Mouse (Mus musculus) embryonic facial prominence, embryonic 13.5 days (tissue): ENCODE measurements around the gene Inf2. TPM values are rescaled to one million over a fixed set of nuclear protein-coding genes. Genes with fewer than 3 reads are reported as not detected.

Experiments
- ATAC-seq: fragments of 200-750 bp; cut with Nextera tagmentation; 2 replicates; pipeline ENCODE4 v1.8.0; 2017; ENCODE audit warnings: low read depth; ENCODE audit not compliant: insufficient number of reproducible peaks, insufficient read depth, low FRiP score, low TSS enrichment
- H3K27ac ChIP-seq: fragments of 300-500 bp; sonication (generic); 2 replicates; pipeline ENCODE4 v1.5.1; 2015; ENCODE audit warnings: moderate library complexity, mild to moderate bottlenecking, inconsistent platforms
- H3K27me3 ChIP-seq: fragments of 300-500 bp; sonication (generic); 2 replicates; pipeline ENCODE4 v1.6.1; 2015; ENCODE audit warnings: mild to moderate bottlenecking, inconsistent platforms
- H3K36me3 ChIP-seq: fragments of 300-500 bp; sonication (generic); 2 replicates; pipeline ENCODE4 v1.6.1; 2015; ENCODE audit warnings: mild to moderate bottlenecking, inconsistent platforms
- H3K4me1 ChIP-seq: fragments of 300-500 bp; sonication (generic); 2 replicates; pipeline ENCODE4 v1.6.1; 2015; ENCODE audit warnings: inconsistent platforms
- H3K4me2 ChIP-seq: fragments of 300-500 bp; sonication (generic); 2 replicates; pipeline ENCODE4 v1.6.1; 2015; ENCODE audit warnings: moderate library complexity, mild to moderate bottlenecking, inconsistent platforms
- H3K4me3 ChIP-seq: fragments of 300-500 bp; sonication (generic); 2 replicates; pipeline ENCODE4 v1.5.1; 2015; ENCODE audit warnings: mild to moderate bottlenecking, inconsistent platforms
- H3K9ac ChIP-seq: fragments of 300-500 bp; sonication (generic); 2 replicates; pipeline ENCODE4 v1.6.1; 2015; ENCODE audit warnings: mild to moderate bottlenecking, inconsistent platforms
- H3K9me3 ChIP-seq: fragments of 300-500 bp; sonication (generic); 2 replicates; pipeline ENCODE4 v1.6.1; 2016; ENCODE audit warnings: inconsistent platforms
- WGBS: fragments of 180-500 bp; shearing (Covaris S2); methylation state at CpG from one replicate; pipeline ENCODE4 v1.1.7; 2015; ENCODE audit warnings: mixed read lengths; 5-methylcytosine and 5-hydroxymethylcytosine counted together
- polyA plus RNA-seq: library from polyadenylated mRNA; unstranded; fragments of >200 nt; fragmentation: Nextera tagmentation; extraction: Ambion mirVana; gene quantifications from 2 replicates; pipeline ENCODE4 v1.2.1, GENCODE M21; 2015

Inf2 gene
- polyA plus RNA-seq, 1 experiment from 2014 or later, result 4.8 TPM

GRCm38 (mm10) chr12:112589491-112590191, 1.1 kb downstream of the Inf2 start:
- Histone ChIP-seq H3K4me2 (peak overlapping the region; percentile 84), H3K4me3 (peak overlapping the region; percentile 62), H3K9ac (peak overlapping the region; percentile 80), H3K9me3 (no peaks in the 10 kb centered on the region), H3K27me3 (peaks cover 18% of the 10 kb centered on the region), H3K36me3 (no peaks in the 10 kb centered on the region), H3K4me1 (peaks cover 49% of the 10 kb centered on the region), H3K27ac (no peak overlapping the region)
- 58% methylated on average over 8 of the region's 8 CpGs for WGBS
- ATAC-seq, result no peak

GRCm38 (mm10) chr12:112590566-112591239, 2.1 kb downstream of the Inf2 start:
- no peak overlapping the region for H3K4me2 ChIP-seq
- H3K4me1 ChIP-seq, result peaks cover 60% of the 10 kb centered on the region
- ATAC-seq, result no peak
- no peaks in the 10 kb centered on the region for H3K36me3 ChIP-seq
- no peak overlapping the region for H3K4me3 ChIP-seq
- no peak overlapping the region for H3K27ac ChIP-seq
- 64% methylated on average over 8 of the region's 8 CpGs for WGBS
- peaks cover 18% of the 10 kb centered on the region for H3K27me3 ChIP-seq
- H3K9ac ChIP-seq, result no peak overlapping the region
- H3K9me3 ChIP-seq, result no peaks in the 10 kb centered on the region

GRCm38 (mm10) chr12:112591240-112591639, 2.7 kb downstream of the Inf2 start:
- Histone ChIP-seq H3K27me3 (peaks cover 15% of the 10 kb centered on the region), H3K9me3 (no peaks in the 10 kb centered on the region), H3K4me2 (no peak overlapping the region), H3K9ac (no peak overlapping the region), H3K4me1 (peaks cover 65% of the 10 kb centered on the region), H3K36me3 (no peaks in the 10 kb centered on the region), H3K27ac (no peak overlapping the region), H3K4me3 (no peak overlapping the region)
- ATAC-seq, result no peak
- 85% methylated on average over 5 of the region's 5 CpGs for WGBS

- Histone ChIP-seq H3K9me3 (no peaks in the 10 kb centered on the region), H3K27me3 (peaks cover 15% of the 10 kb centered on the region), H3K27ac (no peak overlapping the region), H3K4me2 (no peak overlapping the region), H3K4me3 (no peak overlapping the region), H3K4me1 (peaks cover 70% of the 10 kb centered on the region), H3K36me3 (no peaks in the 10 kb centered on the region), H3K9ac (no peak overlapping the region)
- WGBS, result 84% methylated on average over 3 of the region's 3 CpGs
- no peak for ATAC-seq
These were observed 3.1 kb downstream of the Inf2 start for GRCm38 (mm10) chr12:112591730-112592129.

- H3K9me3 ChIP-seq, result no peaks in the 10 kb centered on the region
- no peak overlapping the region for H3K27ac ChIP-seq
- peaks cover 2% of the 10 kb centered on the region for H3K27me3 ChIP-seq
- peaks cover 65% of the 10 kb centered on the region for H3K4me1 ChIP-seq
- H3K36me3 ChIP-seq, result no peaks in the 10 kb centered on the region
- ATAC-seq, result no peak
- 66% methylated on average over 21 of the region's 21 CpGs for WGBS
- H3K4me3 ChIP-seq, result no peak overlapping the region
- no peak overlapping the region for H3K4me2 ChIP-seq
- H3K9ac ChIP-seq, result no peak overlapping the region
These were observed 4.6 kb downstream of the Inf2 start for GRCm38 (mm10) chr12:112592985-112593734.

- H3K36me3 ChIP-seq, result no peaks in the 10 kb centered on the region
- no peak overlapping the region for H3K4me3 ChIP-seq
- H3K27ac ChIP-seq, result peak overlapping the region; percentile 84
- no peaks in the 10 kb centered on the region for H3K27me3 ChIP-seq
- no peak overlapping the region for H3K4me2 ChIP-seq
- no peaks in the 10 kb centered on the region for H3K9me3 ChIP-seq
- 65% methylated on average over 16 of the region's 16 CpGs for WGBS
- peak overlapping the region; percentile 49; the same call in 1 of the 2 replicates for H3K9ac ChIP-seq
- ATAC-seq, result no peak
- H3K4me1 ChIP-seq, result peaks cover 62% of the 10 kb centered on the region
These were observed 5.6 kb downstream of the Inf2 start for GRCm38 (mm10) chr12:112593951-112594915.

GRCm38 (mm10) chr12:112594989-112595388, 6.4 kb downstream of the Inf2 start:
- H3K36me3 ChIP-seq, result no peaks in the 10 kb centered on the region
- H3K4me3 ChIP-seq, result no peak overlapping the region
- H3K27ac ChIP-seq, result peak overlapping the region; percentile 84
- no peaks in the 10 kb centered on the region for H3K27me3 ChIP-seq
- peak overlapping the region; percentile 49; the same call in 1 of the 2 replicates for H3K9ac ChIP-seq
- WGBS, result 28% methylated on average over 4 of the region's 4 CpGs
- H3K4me1 ChIP-seq, result peaks cover 55% of the 10 kb centered on the region
- no peak overlapping the region for H3K4me2 ChIP-seq
- ATAC-seq, result no peak
- no peaks in the 10 kb centered on the region for H3K9me3 ChIP-seq

GRCm38 (mm10) chr12:112595626-112596025, 7.0 kb downstream of the Inf2 start:
- no peak overlapping the region for H3K4me2 ChIP-seq
- H3K9me3 ChIP-seq, result no peaks in the 10 kb centered on the region
- peak overlapping the region; percentile 84 for H3K27ac ChIP-seq
- no peak overlapping the region for H3K4me3 ChIP-seq
- H3K4me1 ChIP-seq, result peaks cover 50% of the 10 kb centered on the region
- 78% methylated on average over 4 of the region's 4 CpGs for WGBS
- H3K36me3 ChIP-seq, result peaks cover 6% of the 10 kb centered on the region; the same call in 1 of the 2 replicates
- no peak overlapping the region for H3K9ac ChIP-seq
- H3K27me3 ChIP-seq, result no peaks in the 10 kb centered on the region
- no peak for ATAC-seq

- H3K9me3 ChIP-seq, result no peaks in the 10 kb centered on the region
- WGBS, result 54% methylated on average over 9 of the region's 9 CpGs
- H3K4me1 ChIP-seq, result peaks cover 50% of the 10 kb centered on the region
- H3K9ac ChIP-seq, result no peak overlapping the region
- H3K4me2 ChIP-seq, result no peak overlapping the region
- no peak for ATAC-seq
- H3K27me3 ChIP-seq, result no peaks in the 10 kb centered on the region
- peak overlapping the region; percentile 33; the same call in 1 of the 2 replicates for H3K27ac ChIP-seq
- peaks cover 9% of the 10 kb centered on the region for H3K36me3 ChIP-seq
- H3K4me3 ChIP-seq, result no peak overlapping the region
These were observed 7.9 kb downstream of the Inf2 start for GRCm38 (mm10) chr12:112596454-112596853.

- no peak for ATAC-seq
These were observed 8.4 kb downstream of the Inf2 start for GRCm38 (mm10) chr12:112596891-112597500.

More at GRCm38 (mm10) chr12:112596891-112597500, 8.4 kb downstream of the Inf2 start:
- Histone ChIP-seq H3K9me3 (no peaks in the 10 kb centered on the region), H3K4me1 (peaks cover 50% of the 10 kb centered on the region), H3K27me3 (no peaks in the 10 kb centered on the region), H3K4me3 (no peak overlapping the region), H3K4me2 (no peak overlapping the region), H3K9ac (no peak overlapping the region), H3K27ac (peak overlapping the region; percentile 33; the same call in 1 of the 2 replicates), H3K36me3 (peaks cover 13% of the 10 kb centered on the region)
- WGBS, result 69% methylated on average over 14 of the region's 14 CpGs
